ENCODE assay signal across 21 mouse cellular contexts in the genomic region with DNA sequence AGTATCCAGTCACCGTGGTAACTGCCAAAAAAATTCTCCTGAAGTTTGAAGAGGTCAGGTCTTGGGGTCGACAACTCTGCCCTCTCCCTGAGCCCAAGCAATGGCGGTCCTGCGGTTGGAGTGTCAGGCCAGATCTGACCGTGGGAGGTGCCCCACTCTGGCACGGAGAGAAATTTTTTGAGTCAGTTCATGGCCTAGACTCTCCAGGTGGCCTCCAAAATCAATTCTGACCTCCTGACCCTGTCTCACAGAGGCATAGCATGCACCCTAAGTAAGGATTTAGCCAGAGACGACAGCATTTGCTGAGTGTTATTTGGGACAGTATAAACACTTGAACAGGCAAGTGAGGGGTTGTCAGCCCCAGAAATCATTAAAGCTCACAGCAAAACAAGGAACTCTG. TPM values are rescaled to one million over a fixed set of nuclear protein-coding genes. Genes with fewer than 3 reads are reported as not detected.
DNase-seq lines count a peak whose midpoint lies in the region; ATAC-seq lines count a peak whose summit lies in the region.
"Had no signal": no experiment of that assay in that cellular context is flagged by ENCODE, and none has a peak within 500 bp of the region (broad histone marks: within the 10 kb centered on the region; RNA-seq: fewer than 3 reads in every experiment).

No protein-coding gene starts in this region.

- peak; percentile 73 for DNase-seq in hindbrain, embryonic 10.5 days (ENCODE audit: low spot score)
- no peak for DNase-seq in hindbrain, embryonic 14.5 days (ENCODE audit: low spot score)
- DNase-seq in neural tube, embryonic 11.5 days (ENCODE audit: low spot score) = peak; percentile 29
- no peak for DNase-seq in adrenal gland, adult 8-10 months
- DNase-seq: adrenal gland, adult 2 months; cerebellum, postnatal 10 days; gastrocnemius, postnatal 14 days; heart, postnatal 14 days; kidney, adult 8-10 months; kidney, postnatal 25 days; lung, adult 2 months; lung, postnatal 36 days; right cerebral cortex, postnatal 25 days; thymus, postnatal 25 days had no signal

- H3K9ac ChIP-seq in hindbrain, embryonic 14.5 days = no peak overlapping the region
- no peak overlapping the region for H3K9ac ChIP-seq in midbrain, embryonic 12.5 days (replicated peaks)
- no peak overlapping the region for H3K9ac ChIP-seq in midbrain, embryonic 15.5 days
- H3K9ac ChIP-seq in embryonic facial prominence, embryonic 12.5 days = no peak overlapping the region
- no peak overlapping the region for H3K9ac ChIP-seq in neural tube, embryonic 11.5 days (ENCODE audit: low read length)
- H3K9ac ChIP-seq: embryonic facial prominence, embryonic 13.5 days; limb, embryonic 13.5 days; neural tube, embryonic 12.5 days had no signal

- H3K4me2 ChIP-seq in hindbrain, embryonic 14.5 days (replicated peaks) = no peak overlapping the region
- no peak overlapping the region for H3K4me2 ChIP-seq in midbrain, embryonic 12.5 days (replicated peaks)
- no peak overlapping the region for H3K4me2 ChIP-seq in midbrain, embryonic 15.5 days
- H3K4me2 ChIP-seq in embryonic facial prominence, embryonic 12.5 days (replicated peaks) = no peak overlapping the region
- H3K4me2 ChIP-seq in neural tube, embryonic 11.5 days (ENCODE audit: low read depth) = no peak overlapping the region
- H3K4me2 ChIP-seq: embryonic facial prominence, embryonic 13.5 days; limb, embryonic 13.5 days; neural tube, embryonic 12.5 days had no signal

- H3K27me3 ChIP-seq in hindbrain, embryonic 10.5 days (ENCODE audit: insufficient read depth, poor library complexity, severe bottlenecking) = peaks cover 2% of the 10 kb centered on the region; the same call in 1 of the 2 replicates
- H3K27me3 ChIP-seq in hindbrain, embryonic 14.5 days (ENCODE audit: control insufficient read depth, insufficient read depth, low read length) = no peaks in the 10 kb centered on the region
- peaks cover 4% of the 10 kb centered on the region; the same call in 1 of the 2 replicates for H3K27me3 ChIP-seq in midbrain, embryonic 12.5 days
- no peaks in the 10 kb centered on the region for H3K27me3 ChIP-seq in midbrain, embryonic 15.5 days (replicated peaks)
- H3K27me3 ChIP-seq in embryonic facial prominence, embryonic 12.5 days = 0 out of 2 replicates have a peak, but pooled peaks cover 4% of the 10 kb centered on the region
- H3K27me3 ChIP-seq in neural tube, embryonic 11.5 days (ENCODE audit: control insufficient read depth, insufficient read depth, low read length) = no peaks in the 10 kb centered on the region
- H3K27me3 ChIP-seq: neural tube, embryonic 12.5 days had no signal

- peaks cover 27% of the 10 kb centered on the region for H3K36me3 ChIP-seq in hindbrain, embryonic 10.5 days
- H3K36me3 ChIP-seq in hindbrain, embryonic 14.5 days (replicated peaks; ENCODE audit: control insufficient read depth, insufficient read depth) = no peaks in the 10 kb centered on the region
- H3K36me3 ChIP-seq in midbrain, embryonic 12.5 days = 0 out of 2 replicates have a peak, but pooled peaks cover 12% of the 10 kb centered on the region
- H3K36me3 ChIP-seq in midbrain, embryonic 15.5 days (replicated peaks) = no peaks in the 10 kb centered on the region
- no peaks in the 10 kb centered on the region for H3K36me3 ChIP-seq in embryonic facial prominence, embryonic 12.5 days
- no peaks in the 10 kb centered on the region for H3K36me3 ChIP-seq in neural tube, embryonic 11.5 days (ENCODE audit: control insufficient read depth, insufficient read depth, low read length)
- H3K36me3 ChIP-seq: embryonic facial prominence, embryonic 13.5 days; heart, embryonic 10.5 days; limb, embryonic 13.5 days; neural tube, embryonic 12.5 days had no signal

- peak overlapping the region; percentile 75 for H3K27ac ChIP-seq in hindbrain, embryonic 10.5 days
- no peak overlapping the region for H3K27ac ChIP-seq in hindbrain, embryonic 14.5 days
- H3K27ac ChIP-seq in midbrain, embryonic 12.5 days (replicated peaks) = peak overlapping the region; percentile 72
- H3K27ac ChIP-seq in midbrain, embryonic 15.5 days = no peak overlapping the region
- H3K27ac ChIP-seq in embryonic facial prominence, embryonic 12.5 days = no peak overlapping the region
- H3K27ac ChIP-seq in neural tube, embryonic 11.5 days (ENCODE audit: low read depth, low read length) = no peak overlapping the region
- H3K27ac ChIP-seq: embryonic facial prominence, embryonic 13.5 days; heart, embryonic 10.5 days; limb, embryonic 13.5 days; neural tube, embryonic 12.5 days had no signal

- H3K4me1 ChIP-seq in hindbrain, embryonic 10.5 days (replicated peaks) = peaks cover 27% of the 10 kb centered on the region
- no peaks in the 10 kb centered on the region for H3K4me1 ChIP-seq in hindbrain, embryonic 14.5 days (replicated peaks; ENCODE audit: control insufficient read depth, insufficient read depth, low read length)
- H3K4me1 ChIP-seq in midbrain, embryonic 12.5 days = peaks cover 23% of the 10 kb centered on the region
- H3K4me1 ChIP-seq in midbrain, embryonic 15.5 days = peaks cover 9% of the 10 kb centered on the region; the same call in 1 of the 2 replicates
- H3K4me1 ChIP-seq in embryonic facial prominence, embryonic 12.5 days = no peaks in the 10 kb centered on the region
- H3K4me1 ChIP-seq in neural tube, embryonic 11.5 days (ENCODE audit: control insufficient read depth, insufficient read depth, low read length) = 0 out of 2 replicates have a peak, but pooled peaks cover 6% of the 10 kb centered on the region
- H3K4me1 ChIP-seq: embryonic facial prominence, embryonic 13.5 days; limb, embryonic 13.5 days had no signal

- H3K9me3 ChIP-seq in hindbrain, embryonic 10.5 days = no peaks in the 10 kb centered on the region
- H3K9me3 ChIP-seq in hindbrain, embryonic 14.5 days (ENCODE audit: control insufficient read depth, low read length) = no peaks in the 10 kb centered on the region
- no peaks in the 10 kb centered on the region for H3K9me3 ChIP-seq in midbrain, embryonic 12.5 days
- H3K9me3 ChIP-seq in midbrain, embryonic 15.5 days = no peaks in the 10 kb centered on the region
- H3K9me3 ChIP-seq in embryonic facial prominence, embryonic 12.5 days = no peaks in the 10 kb centered on the region
- H3K9me3 ChIP-seq in neural tube, embryonic 11.5 days (ENCODE audit: control insufficient read depth, low read length) = no peaks in the 10 kb centered on the region
- H3K9me3 ChIP-seq: embryonic facial prominence, embryonic 13.5 days; heart, embryonic 10.5 days; limb, embryonic 13.5 days; neural tube, embryonic 12.5 days had no signal

- WGBS in hindbrain, embryonic 10.5 days = under 1% methylated on average over 7 of the region's 7 CpGs
- 10% methylated on average over 7 of the region's 7 CpGs for WGBS in hindbrain, embryonic 14.5 days
- 3% methylated on average over 7 of the region's 7 CpGs for WGBS in midbrain, embryonic 12.5 days
- 4% methylated on average over 7 of the region's 7 CpGs for WGBS in midbrain, embryonic 15.5 days
- 9% methylated on average over 7 of the region's 7 CpGs for WGBS in embryonic facial prominence, embryonic 12.5 days
- WGBS in neural tube, embryonic 11.5 days = 5% methylated on average over 7 of the region's 7 CpGs

- no peak for ATAC-seq in hindbrain, embryonic 14.5 days (ENCODE audit: low FRiP score)
- ATAC-seq in midbrain, embryonic 12.5 days (ENCODE audit: low FRiP score, low read depth) = 0 out of 2 replicates have a peak, but pooled peaks have one; percentile 24
- no peak for ATAC-seq in midbrain, embryonic 15.5 days (replicated peaks)
- peak; percentile 67 for ATAC-seq in embryonic facial prominence, embryonic 12.5 days (ENCODE audit: insufficient number of reproducible peaks, insufficient read depth, low FRiP score, low TSS enrichment)
- no peak for ATAC-seq in neural tube, embryonic 11.5 days (ENCODE audit: insufficient read depth, low FRiP score, low TSS enrichment)

- H3K4me3 ChIP-seq in hindbrain, embryonic 10.5 days = no peak overlapping the region
- H3K4me3 ChIP-seq in hindbrain, embryonic 14.5 days (replicated peaks; ENCODE audit: low read length) = no peak overlapping the region
- H3K4me3 ChIP-seq in midbrain, embryonic 12.5 days = no peak overlapping the region
- no peak overlapping the region for H3K4me3 ChIP-seq in midbrain, embryonic 15.5 days
- no peak overlapping the region for H3K4me3 ChIP-seq in embryonic facial prominence, embryonic 12.5 days
- no peak overlapping the region for H3K4me3 ChIP-seq in neural tube, embryonic 11.5 days (ENCODE audit: low read depth, low read length)
- H3K4me3 ChIP-seq: embryonic facial prominence, embryonic 13.5 days; heart, embryonic 10.5 days; limb, embryonic 13.5 days; neural tube, embryonic 12.5 days had no signal

RNA-seq across cellular contexts. Expression of gene Sox2, which starts 28.6 kb away (rescaled TPM):
- 23.4 and 24.2 TPM in 2 replicates for polyA plus RNA-seq in hindbrain, embryonic 10.5 days (2016; fragmentation: Nextera tagmentation; extraction: Ambion mirVana)
- polyA plus RNA-seq in hindbrain, embryonic 14.5 days (2014; fragmentation: Nextera tagmentation; extraction: Ambion mirVana) = 18.0 and 19.8 TPM in 2 replicates
- polyA plus RNA-seq in midbrain, embryonic 12.5 days (2016; fragmentation: Nextera tagmentation; extraction: Ambion mirVana) = 49.5 and 61.1 TPM in 2 replicates
- 20.7 and 23.2 TPM in 2 replicates for polyA plus RNA-seq in midbrain, embryonic 15.5 days (2015; fragmentation: Nextera tagmentation; extraction: Ambion mirVana)
- polyA plus RNA-seq in embryonic facial prominence, embryonic 12.5 days (2016; fragmentation: Nextera tagmentation; extraction: Ambion mirVana) = 11.4 and 13.5 TPM in 2 replicates
- polyA plus RNA-seq in neural tube, embryonic 11.5 days (2014; fragmentation: Nextera tagmentation; extraction: Ambion mirVana) = 32.5 and 36.8 TPM in 2 replicates
- total RNA-seq in adrenal gland, adult 8-10 months (2022) = under 1 TPM; 0.28 to 0.38 (median 0.33) TPM

Comparison
In these comparisons a context has a peak if more than half of its experiments do, and no peak if none do; other contexts are left out.
1. DNase-seq: peak in hindbrain, embryonic 10.5 days (single experiment) and neural tube, embryonic 11.5 days (single experiment); none in hindbrain, embryonic 14.5 days (single experiment) and adrenal gland, adult 8-10 months (single experiment).
2. H3K27ac ChIP-seq: peak in hindbrain, embryonic 10.5 days (single experiment) and midbrain, embryonic 12.5 days (single experiment); none in hindbrain, embryonic 14.5 days (single experiment), midbrain, embryonic 15.5 days (single experiment), embryonic facial prominence, embryonic 12.5 days (single experiment) and neural tube, embryonic 11.5 days (single experiment).
3. ATAC-seq: peak in midbrain, embryonic 12.5 days (single experiment) and embryonic facial prominence, embryonic 12.5 days (single experiment); none in hindbrain, embryonic 14.5 days (single experiment), midbrain, embryonic 15.5 days (single experiment) and neural tube, embryonic 11.5 days (single experiment).